Mouse (Mus musculus): ENCODE measurements around the gene C6. TPM values are rescaled to one million over a fixed set of nuclear protein-coding genes. Genes with fewer than 3 reads are reported as not detected.

Gene C6
- polyA plus RNA-seq, 1 experiment from 2014 or later, result 0.04 TPM

GRCm38 (mm10) chr15:4818437-4818836, 91.5 kb downstream of the C6 start:
- Histone ChIP-seq H3K9ac (no peak overlapping the region), H3K4me3 (replicated peaks) (no peak overlapping the region), H3K27ac (no peak overlapping the region), H3K4me1 (no peaks in the 10 kb centered on the region), H3K9me3 (no peaks in the 10 kb centered on the region), H3K36me3 (no peaks in the 10 kb centered on the region), H3K27me3 (replicated peaks) (no peaks in the 10 kb centered on the region), H3K4me2 (no peak overlapping the region)
- 19% methylated on average over 3 of the region's 3 CpGs for WGBS
- ATAC-seq (ENCODE audit: insufficient read depth, low FRiP score, low read depth), result no peak

- no peak for ATAC-seq (ENCODE audit: insufficient read depth, low FRiP score, low read depth)
- H3K27ac ChIP-seq, result no peak overlapping the region
- H3K4me1 ChIP-seq, result no peaks in the 10 kb centered on the region
- H3K36me3 ChIP-seq, result no peaks in the 10 kb centered on the region
- no peak overlapping the region for H3K4me3 ChIP-seq (replicated peaks)
- WGBS, result 67% methylated on average over 1 of the region's 1 CpGs
- H3K9ac ChIP-seq, result no peak overlapping the region
- no peak overlapping the region for H3K4me2 ChIP-seq
- no peaks in the 10 kb centered on the region for H3K27me3 ChIP-seq (replicated peaks)
- H3K9me3 ChIP-seq, result no peaks in the 10 kb centered on the region
Observed at GRCm38 (mm10) chr15:4821161-4821560, 94.2 kb downstream of the C6 start.

- H3K4me1 ChIP-seq, result no peaks in the 10 kb centered on the region
- H3K9ac ChIP-seq, result no peak overlapping the region
- H3K36me3 ChIP-seq, result no peaks in the 10 kb centered on the region
- ATAC-seq (ENCODE audit: insufficient read depth, low FRiP score, low read depth), result no peak
- no peak overlapping the region for H3K4me3 ChIP-seq (replicated peaks)
- H3K9me3 ChIP-seq, result no peaks in the 10 kb centered on the region
- 88% methylated on average over 8 of the region's 8 CpGs for WGBS
- no peaks in the 10 kb centered on the region for H3K27me3 ChIP-seq (replicated peaks)
- no peak overlapping the region for H3K27ac ChIP-seq
- H3K4me2 ChIP-seq, result no peak overlapping the region
Observed at GRCm38 (mm10) chr15:4821824-4822223, 94.8 kb downstream of the C6 start.

GRCm38 (mm10) chr15:4827736-4828135, 100.8 kb downstream of the C6 start:
- no peaks in the 10 kb centered on the region for H3K36me3 ChIP-seq
- H3K27me3 ChIP-seq (replicated peaks), result no peaks in the 10 kb centered on the region

GRCm38 (mm10) chr15:4836354-4836753, 109.4 kb downstream of the C6 start:
- no peaks in the 10 kb centered on the region for H3K9me3 ChIP-seq
- WGBS, result 72% methylated on average over 3 of the region's 3 CpGs
- no peak overlapping the region for H3K9ac ChIP-seq
- H3K27ac ChIP-seq, result no peak overlapping the region
- no peak overlapping the region for H3K4me3 ChIP-seq (replicated peaks)
- H3K27me3 ChIP-seq (replicated peaks), result no peaks in the 10 kb centered on the region
- H3K4me2 ChIP-seq, result no peak overlapping the region
- no peak for ATAC-seq (ENCODE audit: insufficient read depth, low FRiP score, low read depth)
- no peaks in the 10 kb centered on the region for H3K4me1 ChIP-seq
- no peaks in the 10 kb centered on the region for H3K36me3 ChIP-seq

More at GRCm38 (mm10) chr15:4827736-4828135, 100.8 kb downstream of the C6 start:
- no peak for ATAC-seq (ENCODE audit: insufficient read depth, low FRiP score, low read depth)
- Histone ChIP-seq H3K9me3 (no peaks in the 10 kb centered on the region), H3K4me2 (no peak overlapping the region), H3K9ac (no peak overlapping the region), H3K27ac (no peak overlapping the region), H3K4me1 (no peaks in the 10 kb centered on the region), H3K4me3 (replicated peaks) (no peak overlapping the region)

GRCm38 (mm10) chr15:4850015-4850414, 123.0 kb downstream of the C6 start:
- Histone ChIP-seq H3K4me3 (replicated peaks) (no peak overlapping the region), H3K27ac (no peak overlapping the region), H3K9ac (no peak overlapping the region), H3K4me2 (no peak overlapping the region), H3K36me3 (no peaks in the 10 kb centered on the region), H3K9me3 (no peaks in the 10 kb centered on the region), H3K4me1 (no peaks in the 10 kb centered on the region), H3K27me3 (replicated peaks) (no peaks in the 10 kb centered on the region)
- 77% methylated on average over 1 of the region's 1 CpGs for WGBS
- ATAC-seq (ENCODE audit: insufficient read depth, low FRiP score, low read depth), result no peak

Other genes with a start within 250 kb of the C6 start
- gene Mroh2b, start 171.6 kb downstream of the C6 start, polyA plus RNA-seq (2015; fragmentation: Nextera tagmentation; extraction: Ambion mirVana), result not detected in 2 replicates

Data from stomach, embryonic 15.5 days (tissue).